Mouse (Mus musculus) brain, embryonic 14.5 days (tissue): ENCODE data around the gene Celf2.
"Not testable (repeated sequence)": the region's sequence is repeated elsewhere in the genome, so short reads cannot be mapped to it uniquely, and the experiment has no call there.

Source experiments
- CTCF ChIP-seq: fragments of 200-500 bp; IDR thresholded peaks from 2 replicates; pipeline ENCODE4 v1.5.1; 2012; ENCODE audit warnings: inconsistent platforms, mild to moderate bottlenecking, moderate library complexity, borderline replicate concordance; ENCODE audit not compliant: insufficient read depth, insufficient read length; ENCODE audit errors: extremely low read depth
- POLR2A ChIP-seq: fragments of 200-500 bp; IDR thresholded peaks from 2 replicates; pipeline ENCODE4 v1.6.1; 2012; ENCODE audit warnings: mild to moderate bottlenecking, inconsistent platforms, borderline replicate concordance; ENCODE audit not compliant: poor library complexity, insufficient read depth, insufficient read length, severe bottlenecking; ENCODE audit errors: extremely low read depth

DNA sequence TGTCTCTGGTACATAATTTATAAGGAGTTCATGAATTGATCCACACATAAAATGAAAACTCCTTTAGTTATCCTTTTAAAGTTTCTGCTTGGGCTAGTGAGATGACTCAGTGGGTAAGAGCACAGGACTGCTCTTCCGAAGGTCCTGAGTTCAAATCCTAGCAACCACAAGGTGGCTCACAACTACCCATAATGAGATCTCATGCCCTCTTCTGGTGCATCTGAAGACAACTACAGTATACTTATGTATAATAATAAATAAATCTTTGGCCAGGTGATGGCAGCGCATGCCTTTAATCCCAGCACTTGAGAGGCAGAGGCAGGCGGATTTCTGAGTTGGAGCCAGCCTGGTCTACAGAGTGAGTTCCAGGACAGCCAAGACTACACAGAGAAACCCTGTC lies 934.0 kb downstream of the Celf2 start:
- TF ChIP-seq CTCF, POLR2A: not testable (repeated sequence)
